Mouse (Mus musculus) lung, adult 18-20 months (tissue): ENCODE measurements at regions not wholly inside any gene's neighbourhood (a gene's known extent, or its start where the extent isn't known, plus 50 kb on each side); places are given as distances from the start of the nearest gene placed in this dataset.

Source experiments
- DNase-seq, 2 experiments: peaks; one replicate each; pipeline ENCODE4 v3.0.0; 2022; ENCODE audit warnings: mixed read lengths in 2 of 2

GRCm38 (mm10) chr19:53476768-53477547, 52.0 kb upstream of the Dusp5 start:
- peak; percentile 27 to 36 for DNase-seq

GRCm38 (mm10) chr19:53469256-53469655, 59.7 kb upstream of the Dusp5 start:
- DNase-seq = no peak

- peak; percentile 60 to 61 for DNase-seq
Measured at GRCm38 (mm10) chr19:53464681-53465080, 64.2 kb upstream of the Dusp5 start.

GRCm38 (mm10) chr19:53464135-53464534, 64.8 kb upstream of the Dusp5 start:
- DNase-seq = no peak

GRCm38 (mm10) chr19:53461025-53462015, 67.6 kb upstream of the Dusp5 start:
- peak in 1 of 2 experiments; percentile 33 for DNase-seq

GRCm38 (mm10) chr19:53460312-53461024, 68.4 kb upstream of the Dusp5 start:
- peak in 1 of 2 experiments; percentile 50 for DNase-seq

GRCm38 (mm10) chr19:53459407-53459788, 69.0 kb upstream of the Smndc1 start:
- DNase-seq = no peak

GRCm38 (mm10) chr19:53458770-53459406, 68.5 kb upstream of the Smndc1 start:
- no peak for DNase-seq

- no peak for DNase-seq
Measured at GRCm38 (mm10) chr19:53456681-53457080, 66.3 kb upstream of the Smndc1 start.

- DNase-seq = no peak
Measured at GRCm38 (mm10) chr19:53454571-53454970, 64.2 kb upstream of the Smndc1 start.

GRCm38 (mm10) chr19:53454059-53454458, 63.7 kb upstream of the Smndc1 start:
- no peak for DNase-seq

GRCm38 (mm10) chr19:53453317-53453947, 63.1 kb upstream of the Smndc1 start:
- no peak for DNase-seq

- DNase-seq = no peak
Measured at GRCm38 (mm10) chr19:53452360-53452759, 62.0 kb upstream of the Smndc1 start.

GRCm38 (mm10) chr19:53451388-53451922, 61.1 kb upstream of the Smndc1 start:
- no peak for DNase-seq

- DNase-seq = no peak
Measured at GRCm38 (mm10) chr19:53450624-53451387, 60.4 kb upstream of the Smndc1 start.

- DNase-seq = no peak
Measured at GRCm38 (mm10) chr19:53449137-53449783, 58.9 kb upstream of the Smndc1 start.

GRCm38 (mm10) chr19:53448206-53448605, 57.8 kb upstream of the Smndc1 start:
- no peak for DNase-seq

GRCm38 (mm10) chr19:53447754-53448153, 57.4 kb upstream of the Smndc1 start:
- DNase-seq = no peak

- no peak for DNase-seq
Measured at GRCm38 (mm10) chr19:53446216-53446615, 55.8 kb upstream of the Smndc1 start.

- DNase-seq = no peak
Measured at GRCm38 (mm10) chr19:53444646-53445045, 54.3 kb upstream of the Smndc1 start.
